Mouse (Mus musculus): ENCODE data around the gene St7l. TPM values are rescaled to one million over a fixed set of nuclear protein-coding genes. Genes with fewer than 3 reads are reported as not detected.
A peak's percentile ranks its signal among the peaks of the same experiment; 100 is the strongest.

Gene St7l
- polyA plus RNA-seq, 1 experiment, result not detected

GRCm38 (mm10) chr3:104963331-104964276 is 99.8 kb downstream of the St7l start:
- Histone ChIP-seq H3K4me1 (ENCODE audit: control insufficient read depth, insufficient read depth, low read length) (peaks cover 17% of the 10 kb centered on the region), H3K4me3 (ENCODE audit: insufficient read depth, low read depth, low read length) (no peak overlapping the region), H3K27ac (ENCODE audit: insufficient read depth, low read depth, low read length) (no peak overlapping the region)
- TF ChIP-seq POLR2A (IDR thresholded peaks at IDR 0.05; ENCODE audit: insufficient read depth, low read depth, low read length), result no peak
- TF ChIP-seq CTCF (IDR thresholded peaks at IDR 0.05; ENCODE audit: insufficient read depth, low read depth, low read length), result no peak
- 52% methylated on average over 13 of the region's 13 CpGs for WGBS

DNA sequence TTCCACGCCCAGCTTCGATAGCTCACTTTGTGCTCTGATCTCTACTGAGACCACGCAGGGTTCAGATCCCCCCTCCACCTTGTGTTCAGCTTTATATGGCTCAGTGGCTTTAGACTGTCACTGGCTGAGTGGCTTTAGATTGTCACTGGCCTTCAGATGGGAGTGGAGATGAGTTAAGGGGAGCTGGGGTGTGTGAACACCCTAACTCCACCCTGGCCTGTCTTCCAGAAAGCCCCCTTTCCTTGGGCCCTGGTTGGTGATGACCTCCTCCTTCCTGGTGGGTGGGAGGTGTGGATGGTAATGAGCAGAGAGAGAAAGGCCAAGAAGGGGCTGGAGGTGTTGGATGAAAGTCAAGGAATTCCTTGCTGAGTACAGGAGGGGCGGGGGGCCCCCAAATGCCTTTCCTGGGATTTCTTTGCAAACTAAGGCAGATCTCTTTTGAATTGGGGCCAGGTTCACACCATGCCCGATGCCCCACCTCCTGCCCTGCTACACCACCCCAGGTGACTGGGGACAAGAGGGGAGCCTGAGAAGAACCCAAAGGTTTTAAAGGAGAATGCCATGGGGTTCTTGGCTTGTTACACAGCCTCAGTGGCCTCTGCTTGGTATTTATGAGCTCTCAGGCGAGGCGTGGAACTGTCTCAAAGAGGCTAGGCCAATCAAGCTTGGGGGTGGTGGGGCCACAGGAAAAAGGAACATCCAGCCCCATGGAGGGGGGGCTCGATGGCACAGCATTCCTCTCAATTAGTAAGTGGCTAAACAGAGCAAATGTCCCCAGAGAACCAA is 101.5 kb downstream of the St7l start:
- TF ChIP-seq POLR2A (IDR thresholded peaks at IDR 0.05; ENCODE audit: insufficient read depth, low read depth, low read length) (no peak), CTCF (IDR thresholded peaks at IDR 0.05; ENCODE audit: insufficient read depth, low read depth, low read length) (no peak)
- H3K4me1 ChIP-seq (ENCODE audit: control insufficient read depth, insufficient read depth, low read length), result peaks cover 17% of the 10 kb centered on the region
- H3K27ac ChIP-seq (ENCODE audit: insufficient read depth, low read depth, low read length), result no peak overlapping the region
- WGBS, result 83% methylated on average over 8 of the region's 8 CpGs
- H3K4me3 ChIP-seq (ENCODE audit: insufficient read depth, low read depth, low read length), result no peak overlapping the region

GRCm38 (mm10) chr3:104965991-104966554 is 102.3 kb downstream of the St7l start:
- WGBS, result 93% methylated on average over 7 of the region's 7 CpGs
- H3K4me1 ChIP-seq (ENCODE audit: control insufficient read depth, insufficient read depth, low read length), result peaks cover 17% of the 10 kb centered on the region
- TF ChIP-seq CTCF (IDR thresholded peaks at IDR 0.05; ENCODE audit: insufficient read depth, low read depth, low read length) (no peak), POLR2A (IDR thresholded peaks at IDR 0.05; ENCODE audit: insufficient read depth, low read depth, low read length) (no peak)
- no peak overlapping the region for H3K4me3 ChIP-seq (ENCODE audit: insufficient read depth, low read depth, low read length)
- no peak overlapping the region for H3K27ac ChIP-seq (ENCODE audit: insufficient read depth, low read depth, low read length)

GRCm38 (mm10) chr3:104967548-104968300 is 103.9 kb downstream of the St7l start:
- H3K27ac ChIP-seq (ENCODE audit: insufficient read depth, low read depth, low read length), result no peak overlapping the region
- 0 out of 2 replicates have a peak, but pooled peaks cover 4% of the 10 kb centered on the region for H3K4me1 ChIP-seq (ENCODE audit: control insufficient read depth, insufficient read depth, low read length)
- TF ChIP-seq POLR2A (IDR thresholded peaks at IDR 0.05; ENCODE audit: insufficient read depth, low read depth, low read length), result no peak
- TF ChIP-seq CTCF (IDR thresholded peaks at IDR 0.05; ENCODE audit: insufficient read depth, low read depth, low read length), result no peak; the same call in none of the 2 replicates
- H3K4me3 ChIP-seq (ENCODE audit: insufficient read depth, low read depth, low read length), result peak overlapping the region; percentile 91
- WGBS, result 2% methylated on average over 49 of the region's 49 CpGs

Other genes starting within 250 kb of the St7l start
- not detected in 2 replicates for gene Slc16a1, start 225.3 kb upstream of the St7l start, polyA plus RNA-seq (2012; ENCODE audit: insufficient read depth, insufficient read length, low replicate concordance, missing spikeins)
- not detected in 2 replicates for gene Ppm1j, start 82.9 kb upstream of the St7l start, polyA plus RNA-seq (2012; ENCODE audit: insufficient read depth, insufficient read length, low replicate concordance, missing spikeins)
- gene Fam19a3, start 82.2 kb upstream of the St7l start, polyA plus RNA-seq (2012; ENCODE audit: insufficient read depth, insufficient read length, low replicate concordance, missing spikeins), result not detected in 2 replicates
- gene Rhoc, start 75.6 kb upstream of the St7l start, polyA plus RNA-seq (2012; ENCODE audit: insufficient read depth, insufficient read length, low replicate concordance, missing spikeins), result not detected in 2 replicates
- gene Mov10, start 45.4 kb upstream of the St7l start, polyA plus RNA-seq (2012; ENCODE audit: insufficient read depth, insufficient read length, low replicate concordance, missing spikeins), result not detected in 2 replicates
- 996 TPM in 1 of 2 replicates, not detected in the other for gene Capza1, start 500 bp downstream of the St7l start, polyA plus RNA-seq (2012; ENCODE audit: insufficient read depth, insufficient read length, low replicate concordance, missing spikeins)
- not detected in 2 replicates for gene Wnt2b, start 97.9 kb downstream of the St7l start, polyA plus RNA-seq (2012; ENCODE audit: insufficient read depth, insufficient read length, low replicate concordance, missing spikeins)
- gene Cttnbp2nl, start 189.1 kb downstream of the St7l start, polyA plus RNA-seq (2012; ENCODE audit: insufficient read depth, insufficient read length, low replicate concordance, missing spikeins), result not detected in 2 replicates
- gene 4930564D02Rik, start 202.8 kb downstream of the St7l start, polyA plus RNA-seq (2012; ENCODE audit: insufficient read depth, insufficient read length, low replicate concordance, missing spikeins), result not detected in 2 replicates